Mouse (Mus musculus): ENCODE data around the gene Mrgprg. TPM values are rescaled to one million over a fixed set of nuclear protein-coding genes. Genes with fewer than 3 reads are reported as not detected.

Gene Mrgprg
- polyA plus RNA-seq, 1 experiment from 2014 or later: not detected

DNA sequence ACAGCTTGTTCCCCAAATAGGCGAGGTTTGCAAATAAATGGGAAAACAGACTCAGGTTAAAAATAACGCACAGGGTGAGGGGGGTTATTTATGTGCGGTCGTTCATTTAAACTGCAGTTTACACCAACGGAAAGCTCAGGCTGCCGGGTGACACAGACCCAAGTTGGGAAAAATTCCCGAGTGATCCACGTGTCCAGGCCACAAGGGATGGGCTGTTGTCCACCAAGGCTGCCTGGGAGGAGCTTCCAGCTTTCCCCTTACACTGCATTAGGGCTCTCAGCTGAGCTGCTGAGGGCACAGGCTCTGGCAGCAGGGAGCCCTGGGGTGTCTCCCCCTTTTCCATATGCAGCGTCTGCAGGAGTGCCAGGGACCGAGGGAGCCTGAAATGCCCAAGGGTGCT is 36.9 kb downstream of the Mrgprg start:
- Histone ChIP-seq H3K4me3 (ENCODE audit: low read depth, low read length) (no peak overlapping the region), H3K9me3 (replicated peaks; ENCODE audit: control insufficient read depth, low read length) (no peaks in the 10 kb centered on the region), H3K27ac (ENCODE audit: low read depth, low read length) (no peak overlapping the region), H3K4me1 (ENCODE audit: control insufficient read depth, insufficient read depth, low read length) (peaks cover 13% of the 10 kb centered on the region), H3K27me3 (ENCODE audit: control insufficient read depth, insufficient read depth, low read length) (no peaks in the 10 kb centered on the region), H3K36me3 (ENCODE audit: control insufficient read depth, insufficient read depth, low read length) (no peaks in the 10 kb centered on the region), H3K9ac (ENCODE audit: low read depth, low read length) (no peak overlapping the region), H3K4me2 (no peak overlapping the region)
- 73% methylated on average over 10 of the region's 10 CpGs for WGBS (ENCODE audit: insufficient replicate concordance)
- ATAC-seq (replicated peaks; ENCODE audit: insufficient number of reproducible peaks, low FRiP score, low TSS enrichment): no peak

DNA sequence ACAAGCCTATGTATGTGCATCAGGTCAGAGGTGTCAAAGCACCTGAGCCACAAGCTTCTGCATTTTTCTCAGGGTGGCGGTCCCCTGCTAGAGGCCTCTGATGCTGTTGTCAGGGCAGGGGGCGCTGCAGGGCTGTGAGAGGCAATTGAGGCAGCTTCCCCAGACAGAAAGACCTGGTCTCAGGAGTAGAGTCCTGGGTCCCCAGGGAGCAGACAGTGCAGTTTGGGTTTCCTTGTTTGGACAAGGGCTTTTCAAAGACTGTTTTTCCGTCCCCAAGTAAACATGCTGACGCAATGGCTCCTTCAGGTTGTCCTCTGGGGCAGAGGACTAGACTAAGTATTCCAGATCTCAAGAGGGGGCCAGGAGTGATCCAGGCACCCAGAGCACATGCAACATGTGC is 40.4 kb downstream of the Mrgprg start:
- no peaks in the 10 kb centered on the region for H3K27me3 ChIP-seq (ENCODE audit: control insufficient read depth, insufficient read depth, low read length)
- no peak overlapping the region for H3K4me2 ChIP-seq
- H3K27ac ChIP-seq (ENCODE audit: low read depth, low read length): no peak overlapping the region
- no peak overlapping the region for H3K4me3 ChIP-seq (ENCODE audit: low read depth, low read length)
- no peak for ATAC-seq (replicated peaks; ENCODE audit: insufficient number of reproducible peaks, low FRiP score, low TSS enrichment)
- H3K9ac ChIP-seq (ENCODE audit: low read depth, low read length): no peak overlapping the region
- peaks cover 16% of the 10 kb centered on the region for H3K4me1 ChIP-seq (ENCODE audit: control insufficient read depth, insufficient read depth, low read length)
- WGBS (ENCODE audit: insufficient replicate concordance): 82% methylated on average over 4 of the region's 4 CpGs
- no peaks in the 10 kb centered on the region for H3K36me3 ChIP-seq (ENCODE audit: control insufficient read depth, insufficient read depth, low read length)
- H3K9me3 ChIP-seq (replicated peaks; ENCODE audit: control insufficient read depth, low read length): no peaks in the 10 kb centered on the region

DNA sequence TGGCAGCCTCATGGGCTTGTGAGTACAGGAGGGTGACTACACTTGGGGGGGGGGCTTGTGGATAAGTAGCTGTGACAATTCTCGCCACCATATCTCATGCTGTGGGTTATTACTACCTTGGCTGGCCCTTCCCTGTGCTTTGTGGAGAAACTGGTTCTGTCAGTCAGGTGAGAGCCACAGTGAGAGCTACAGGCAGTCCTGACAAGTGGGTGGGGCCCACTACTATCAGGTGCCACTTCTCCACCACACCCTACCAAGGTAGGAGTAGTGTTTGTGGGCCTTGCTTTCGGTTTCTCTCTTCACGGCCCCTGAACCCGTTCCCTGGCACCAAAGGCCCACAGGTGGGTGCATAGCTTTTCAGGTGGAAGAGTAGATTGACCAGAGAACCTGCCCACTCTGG is 43.0 kb downstream of the Mrgprg start:
- Histone ChIP-seq H3K27ac (ENCODE audit: low read depth, low read length) (no peak overlapping the region), H3K9me3 (replicated peaks; ENCODE audit: control insufficient read depth, low read length) (no peaks in the 10 kb centered on the region), H3K27me3 (ENCODE audit: control insufficient read depth, insufficient read depth, low read length) (no peaks in the 10 kb centered on the region), H3K36me3 (ENCODE audit: control insufficient read depth, insufficient read depth, low read length) (no peaks in the 10 kb centered on the region), H3K4me3 (ENCODE audit: low read depth, low read length) (no peak overlapping the region), H3K4me1 (ENCODE audit: control insufficient read depth, insufficient read depth, low read length) (peaks cover 10% of the 10 kb centered on the region), H3K4me2 (no peak overlapping the region), H3K9ac (ENCODE audit: low read depth, low read length) (no peak overlapping the region)
- WGBS (ENCODE audit: insufficient replicate concordance): 74% methylated on average over 4 of the region's 4 CpGs
- no peak for ATAC-seq (replicated peaks; ENCODE audit: insufficient number of reproducible peaks, low FRiP score, low TSS enrichment)

DNA sequence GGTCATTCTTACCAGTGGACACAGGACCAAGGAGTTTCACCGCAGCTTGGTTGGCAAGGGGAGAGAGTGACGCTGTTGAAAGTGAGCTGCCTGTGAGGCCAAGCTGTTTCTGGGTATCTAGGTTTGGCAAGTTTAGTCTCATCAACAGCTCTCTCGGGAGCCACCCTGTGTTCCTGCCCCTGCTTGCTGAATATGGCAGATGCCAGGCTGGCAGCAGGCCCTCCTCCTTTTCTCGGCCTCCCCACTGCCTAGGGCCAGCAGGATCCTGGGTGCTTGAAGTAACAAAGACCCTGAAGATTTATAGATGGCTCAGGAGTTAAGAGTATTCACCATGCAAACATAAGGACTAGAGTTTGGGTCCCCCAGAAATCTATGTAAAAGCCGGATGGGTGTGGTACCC is 44.1 kb downstream of the Mrgprg start:
- no peak for ATAC-seq (replicated peaks; ENCODE audit: insufficient number of reproducible peaks, low FRiP score, low TSS enrichment)
- H3K4me1 ChIP-seq (ENCODE audit: control insufficient read depth, insufficient read depth, low read length): peaks cover 12% of the 10 kb centered on the region
- no peaks in the 10 kb centered on the region for H3K36me3 ChIP-seq (ENCODE audit: control insufficient read depth, insufficient read depth, low read length)
- no peak overlapping the region for H3K4me2 ChIP-seq
- no peak overlapping the region for H3K4me3 ChIP-seq (ENCODE audit: low read depth, low read length)
- H3K9me3 ChIP-seq (replicated peaks; ENCODE audit: control insufficient read depth, low read length): no peaks in the 10 kb centered on the region
- H3K9ac ChIP-seq (ENCODE audit: low read depth, low read length): no peak overlapping the region
- 86% methylated on average over 5 of the region's 5 CpGs for WGBS (ENCODE audit: insufficient replicate concordance)
- no peaks in the 10 kb centered on the region for H3K27me3 ChIP-seq (ENCODE audit: control insufficient read depth, insufficient read depth, low read length)
- no peak overlapping the region for H3K27ac ChIP-seq (ENCODE audit: low read depth, low read length)

DNA sequence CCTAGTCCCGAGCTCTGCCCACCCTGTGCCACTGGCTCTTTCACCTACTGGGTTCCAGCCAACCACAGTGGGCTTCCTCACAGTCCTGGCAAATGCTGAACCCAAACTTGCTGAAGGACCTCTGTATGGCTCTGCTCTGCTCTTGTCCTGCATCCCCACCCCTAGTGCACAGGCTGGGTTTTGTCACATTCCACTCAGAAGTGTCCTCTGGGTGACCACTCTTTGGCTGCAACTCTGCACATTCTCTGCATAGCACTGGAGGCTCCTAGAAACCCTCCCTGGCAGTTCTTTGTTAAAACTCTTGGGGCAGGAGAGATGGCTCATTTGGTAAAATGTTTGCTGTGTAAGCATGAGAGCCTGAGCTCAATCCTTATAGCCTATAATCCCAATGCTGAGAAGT is 49.0 kb downstream of the Mrgprg start:
- Histone ChIP-seq H3K9me3 (replicated peaks; ENCODE audit: control insufficient read depth, low read length) (no peaks in the 10 kb centered on the region), H3K4me2 (no peak overlapping the region), H3K27ac (ENCODE audit: low read depth, low read length) (peak overlapping the region; percentile 78), H3K27me3 (ENCODE audit: control insufficient read depth, insufficient read depth, low read length) (no peaks in the 10 kb centered on the region), H3K9ac (ENCODE audit: low read depth, low read length) (no peak overlapping the region), H3K4me3 (ENCODE audit: low read depth, low read length) (no peak overlapping the region), H3K36me3 (ENCODE audit: control insufficient read depth, insufficient read depth, low read length) (no peaks in the 10 kb centered on the region), H3K4me1 (ENCODE audit: control insufficient read depth, insufficient read depth, low read length) (peaks cover 18% of the 10 kb centered on the region)
- ATAC-seq (replicated peaks; ENCODE audit: insufficient number of reproducible peaks, low FRiP score, low TSS enrichment): no peak
- WGBS (ENCODE audit: insufficient replicate concordance): 52% methylated on average over 1 of the region's 1 CpGs

Small RNA genes within 50 kb of the gene (microRNA-seq; reads per million reads assigned to microRNA genes)
- not detected for gene Gm22064 (ENCODE audit: borderline number of aligned reads)

Other genes with a start within 250 kb of the Mrgprg start
- 121 and 176 TPM in 2 replicates for gene Nap1l4, start 217.9 kb downstream of the Mrgprg start, polyA plus RNA-seq (2014; fragmentation: Nextera tagmentation; extraction: Ambion mirVana)
- gene Cars, start 166.9 kb downstream of the Mrgprg start, polyA plus RNA-seq (2014; fragmentation: Nextera tagmentation; extraction: Ambion mirVana): 27.9 and 30.6 TPM in 2 replicates
- 0.16 and 0.84 TPM in 2 replicates for gene Tnfrsf26, start 138.3 kb downstream of the Mrgprg start, polyA plus RNA-seq (2014; fragmentation: Nextera tagmentation; extraction: Ambion mirVana)
- 4.7 and 5.0 TPM in 2 replicates for gene Tnfrsf22, start 117.3 kb downstream of the Mrgprg start, polyA plus RNA-seq (2014; fragmentation: Nextera tagmentation; extraction: Ambion mirVana)
- gene Tnfrsf23, start 81.1 kb downstream of the Mrgprg start, polyA plus RNA-seq (2014; fragmentation: Nextera tagmentation; extraction: Ambion mirVana): 1.1 and 2.6 TPM in 2 replicates
- gene Osbpl5, start 10.0 kb downstream of the Mrgprg start, polyA plus RNA-seq (2014; fragmentation: Nextera tagmentation; extraction: Ambion mirVana): 26.6 and 30.8 TPM in 2 replicates
- gene Mrgpre, start 17.5 kb upstream of the Mrgprg start, polyA plus RNA-seq (2014; fragmentation: Nextera tagmentation; extraction: Ambion mirVana): 2.3 and 3.4 TPM in 2 replicates
- gene Nadsyn1, start 55.9 kb upstream of the Mrgprg start, polyA plus RNA-seq (2014; fragmentation: Nextera tagmentation; extraction: Ambion mirVana): 7.2 and 8.1 TPM in 2 replicates
- gene Dhcr7, start 56.2 kb upstream of the Mrgprg start, polyA plus RNA-seq (2014; fragmentation: Nextera tagmentation; extraction: Ambion mirVana): 31.9 and 37.4 TPM in 2 replicates
- gene Gm498, start 99.8 kb upstream of the Mrgprg start, polyA plus RNA-seq (2014; fragmentation: Nextera tagmentation; extraction: Ambion mirVana): not detected in 2 replicates
- gene Shank2, start 234.9 kb upstream of the Mrgprg start, polyA plus RNA-seq (2014; fragmentation: Nextera tagmentation; extraction: Ambion mirVana): 0.20 and 0.40 TPM in 2 replicates

Measured in heart, embryonic 11.5 days (tissue).